Mouse (Mus musculus) brain, embryonic 18.5 days (tissue): ENCODE results near the gene Ranbp1.

Experiments
- DNase-seq: peaks from one replicate; pipeline ENCODE4 v3.0.0-alpha.2; 2012; ENCODE audit warnings: low read depth, low spot score

Gene Ranbp1

DNA sequence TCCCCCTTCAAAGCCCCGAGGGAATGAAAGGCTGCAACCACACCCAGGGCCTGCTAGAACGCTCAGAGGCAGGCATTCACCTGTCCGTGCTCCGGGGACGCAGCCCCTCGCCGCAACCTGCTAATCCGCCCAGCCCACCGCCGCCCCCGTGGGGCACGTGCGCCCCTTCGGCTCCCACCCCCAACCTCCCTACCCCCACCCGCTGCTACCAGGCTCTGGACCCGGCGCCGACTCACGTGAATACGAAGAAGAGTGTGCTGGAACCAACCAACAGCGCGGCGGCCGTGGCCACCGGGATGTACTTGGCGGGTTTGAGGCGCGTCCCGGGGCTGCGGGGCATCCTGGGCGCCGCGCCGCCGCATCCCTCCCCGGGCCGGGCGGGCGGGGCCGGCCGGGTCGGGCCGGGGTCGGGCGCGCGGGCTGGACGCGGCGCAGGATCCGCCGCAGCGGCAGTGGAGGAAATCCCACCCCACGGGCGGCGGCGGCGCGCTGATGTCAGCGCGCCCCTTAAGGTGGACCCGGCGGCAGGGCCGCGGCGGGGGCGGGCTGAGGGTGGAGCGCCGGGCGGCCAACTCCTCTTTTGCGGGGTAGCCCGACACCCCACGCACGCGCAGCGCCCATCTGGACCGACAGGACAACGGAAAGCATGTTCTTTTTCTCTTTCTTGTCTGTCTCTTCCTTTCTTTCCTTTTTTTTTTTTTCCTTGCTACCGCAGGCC lies 13.7 kb downstream of the Ranbp1 start, which contains the start of gene Zdhhc8:
TSS of gene Zdhhc8 (minus strand) at position 466 of the 718 bp plus-strand sequence.
- DNase-seq: peak; percentile 68

- DNase-seq: no peak
Measured at GRCm38 (mm10) chr16:18233919-18234670, 14.4 kb downstream of the Ranbp1 start.

- DNase-seq: no peak
Measured at GRCm38 (mm10) chr16:18233451-18233850, 15.1 kb downstream of the Ranbp1 start.

GRCm38 (mm10) chr16:18231451-18231850 lies 17.1 kb downstream of the Ranbp1 start:
- no peak for DNase-seq

- DNase-seq: no peak
Measured at GRCm38 (mm10) chr16:18231047-18231446, 17.5 kb downstream of the Ranbp1 start.

GRCm38 (mm10) chr16:18230617-18231016 lies 17.9 kb downstream of the Ranbp1 start:
- no peak for DNase-seq

GRCm38 (mm10) chr16:18229622-18230021 lies 18.9 kb downstream of the Ranbp1 start:
- DNase-seq: no peak

GRCm38 (mm10) chr16:18228856-18229255 lies 19.7 kb downstream of the Ranbp1 start:
- DNase-seq: no peak

GRCm38 (mm10) chr16:18227897-18228422 lies 20.6 kb downstream of the Ranbp1 start:
- DNase-seq: no peak

DNA sequence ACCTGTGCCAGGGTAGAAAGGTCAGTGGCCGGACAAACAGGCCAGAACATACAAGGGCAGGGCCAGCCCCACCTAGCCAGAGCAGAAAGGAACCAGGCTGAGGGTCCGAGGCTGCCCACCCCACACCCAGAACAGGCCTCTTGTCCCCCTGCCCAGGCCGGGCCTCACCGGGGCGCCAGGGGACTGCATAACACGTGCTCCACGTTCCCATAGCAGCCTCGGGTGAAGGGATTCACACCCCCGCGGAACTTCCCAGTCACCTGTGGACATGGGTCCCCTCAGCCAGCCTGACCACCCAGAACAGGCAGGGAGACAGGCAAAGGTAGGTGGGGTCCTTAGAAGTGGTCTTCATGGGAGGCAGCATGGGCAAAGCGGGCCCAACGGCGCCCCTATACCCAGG lies 21.3 kb downstream of the Ranbp1 start:
- no peak for DNase-seq

GRCm38 (mm10) chr16:18222188-18222587 lies 26.3 kb downstream of the Ranbp1 start:
- DNase-seq: no peak

DNA sequence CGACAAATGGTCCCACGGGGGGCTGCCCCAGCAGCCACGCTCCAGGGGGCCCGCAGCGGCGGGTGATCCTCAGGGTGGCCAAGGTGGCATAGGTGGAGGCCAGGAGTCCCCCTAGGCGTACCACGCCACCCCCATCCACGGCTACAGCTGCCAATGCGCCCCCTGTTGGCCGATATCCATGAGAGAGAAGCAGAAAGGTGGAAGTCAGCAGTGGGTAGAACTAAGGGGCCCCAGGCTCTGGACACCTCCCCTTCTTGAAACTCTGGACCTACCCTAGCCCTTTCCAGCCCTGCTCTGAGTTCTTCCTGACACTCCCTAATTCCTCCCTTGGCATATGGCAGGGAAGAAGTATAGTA lies 27.0 kb downstream of the Ranbp1 start:
- no peak for DNase-seq

- DNase-seq: no peak
Measured at GRCm38 (mm10) chr16:18220856-18221542, 27.5 kb downstream of the Ranbp1 start.

DNA sequence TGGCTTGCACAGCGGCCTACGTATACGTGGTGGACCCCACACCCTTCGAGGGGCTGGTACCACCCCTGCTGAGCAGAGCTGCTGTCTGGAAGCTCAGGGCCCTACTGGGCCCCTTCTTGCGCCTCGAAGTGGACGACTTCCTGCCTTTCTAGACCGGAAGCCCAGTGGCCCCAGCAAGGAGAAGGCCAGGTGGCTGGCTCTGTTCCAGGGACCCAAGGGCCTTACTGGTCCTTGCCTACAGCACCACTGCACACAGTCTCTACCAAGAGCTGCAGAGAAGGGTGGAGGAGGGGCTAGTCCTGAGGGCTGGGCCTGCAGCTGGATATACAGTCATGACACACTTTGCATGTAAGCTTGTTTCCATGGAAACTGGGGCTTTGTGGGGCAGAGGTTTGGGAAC lies 28.5 kb downstream of the Ranbp1 start:
- DNase-seq: no peak

DNA sequence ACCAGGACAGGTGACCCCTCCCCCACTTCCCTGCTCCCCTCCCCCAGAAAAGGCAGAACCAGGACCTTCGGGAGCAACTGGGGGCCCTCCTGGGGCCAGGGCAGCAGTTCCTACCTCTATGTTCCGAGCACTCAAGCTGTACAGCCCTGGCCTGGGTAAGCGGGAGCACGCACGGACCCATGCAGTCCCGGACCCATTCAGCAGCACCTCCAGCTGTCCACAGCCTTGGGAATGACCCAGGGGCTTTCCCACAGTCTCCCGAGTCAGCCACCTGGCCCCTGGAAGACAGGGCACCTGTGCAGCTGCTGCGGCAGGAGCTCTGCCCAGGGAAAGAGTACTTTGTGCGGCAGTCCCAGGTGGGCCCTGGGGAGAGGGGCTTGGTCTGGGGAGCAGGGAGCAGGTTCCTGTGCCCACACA lies 29.9 kb downstream of the Ranbp1 start:
- no peak for DNase-seq

DNA sequence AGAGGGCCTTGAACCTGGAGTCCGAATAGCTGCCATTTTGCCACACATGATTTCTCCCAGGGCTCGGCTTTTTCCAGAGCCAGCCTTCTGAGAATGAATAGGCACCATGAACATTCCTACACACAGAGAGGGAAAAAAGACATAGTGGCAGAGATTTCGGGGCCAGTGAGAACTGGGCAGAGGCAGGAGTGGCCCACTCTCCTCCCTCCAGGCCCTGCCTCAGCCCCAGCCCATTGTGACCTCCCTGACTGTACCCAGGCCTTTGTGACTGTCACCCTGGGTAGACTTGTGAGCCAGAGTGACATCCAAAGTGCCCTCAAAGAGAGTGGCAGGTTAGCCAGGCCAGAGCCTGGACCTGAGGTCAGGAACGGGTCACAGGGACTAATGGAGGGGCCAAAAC lies 31.0 kb downstream of the Ranbp1 start, which contains the start of gene Ccdc188:
TSS of gene Ccdc188 (plus strand) at position 301 of the 400 bp plus-strand sequence.
- DNase-seq: no peak

DNA sequence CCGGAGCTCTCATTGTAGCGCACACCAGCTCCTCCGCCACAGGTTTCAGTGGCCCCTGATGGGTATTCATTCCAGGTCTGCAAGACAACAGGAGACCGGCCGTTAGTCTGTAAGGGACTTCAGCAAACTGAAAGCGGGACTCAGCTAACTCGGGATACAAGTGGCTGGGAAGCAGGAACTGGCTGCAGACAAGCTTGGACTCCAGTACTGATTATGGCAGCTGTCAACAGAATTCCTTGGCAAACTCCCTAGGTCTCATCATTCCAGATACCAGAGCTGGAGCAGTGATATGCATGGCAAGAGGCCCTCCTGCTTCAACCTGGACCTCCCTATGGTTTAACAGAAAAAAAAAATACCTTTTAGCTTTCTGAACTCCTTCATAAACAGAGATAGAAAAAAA lies 33.7 kb downstream of the Ranbp1 start:
- DNase-seq: no peak

- DNase-seq: peak; percentile 75
Measured at GRCm38 (mm10) chr16:18213689-18214088, 34.8 kb downstream of the Ranbp1 start.

DNA sequence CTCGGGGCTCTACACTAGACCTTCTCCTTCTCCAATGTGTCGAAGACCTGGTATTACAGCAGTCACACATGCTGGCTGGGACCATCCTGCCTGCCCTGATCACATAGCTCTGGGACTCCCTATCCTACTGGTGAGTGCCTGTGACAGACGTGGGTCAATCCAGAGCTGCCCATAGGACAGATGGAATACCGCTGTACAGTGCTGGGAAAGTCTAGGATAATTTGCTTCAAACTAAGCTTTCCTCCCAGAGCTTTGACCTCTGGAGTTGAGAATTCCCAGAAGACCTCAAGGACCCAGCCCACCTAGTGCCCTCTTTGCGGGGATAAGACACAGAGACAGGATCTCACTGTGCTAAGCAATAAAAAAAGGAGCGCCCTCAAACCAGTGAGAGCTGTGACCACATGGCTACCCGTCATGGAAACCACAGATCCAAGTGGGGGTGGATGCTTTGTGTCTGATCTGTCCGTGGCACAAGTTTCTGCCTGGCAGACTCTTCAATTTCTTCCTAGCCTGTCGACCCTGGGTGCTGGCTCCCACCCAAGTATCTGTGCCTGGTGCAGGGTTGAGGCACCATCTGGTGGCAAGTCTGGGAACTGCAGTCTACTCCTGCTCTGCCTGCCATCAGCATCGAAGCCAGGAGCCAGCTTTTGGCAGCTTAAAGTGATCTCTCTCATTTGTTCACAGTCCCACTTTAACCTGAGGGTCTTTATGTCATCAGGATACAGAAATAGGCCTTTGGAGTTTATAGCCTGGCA lies 36.9 kb downstream of the Ranbp1 start:
- peak; percentile 55 for DNase-seq

DNA sequence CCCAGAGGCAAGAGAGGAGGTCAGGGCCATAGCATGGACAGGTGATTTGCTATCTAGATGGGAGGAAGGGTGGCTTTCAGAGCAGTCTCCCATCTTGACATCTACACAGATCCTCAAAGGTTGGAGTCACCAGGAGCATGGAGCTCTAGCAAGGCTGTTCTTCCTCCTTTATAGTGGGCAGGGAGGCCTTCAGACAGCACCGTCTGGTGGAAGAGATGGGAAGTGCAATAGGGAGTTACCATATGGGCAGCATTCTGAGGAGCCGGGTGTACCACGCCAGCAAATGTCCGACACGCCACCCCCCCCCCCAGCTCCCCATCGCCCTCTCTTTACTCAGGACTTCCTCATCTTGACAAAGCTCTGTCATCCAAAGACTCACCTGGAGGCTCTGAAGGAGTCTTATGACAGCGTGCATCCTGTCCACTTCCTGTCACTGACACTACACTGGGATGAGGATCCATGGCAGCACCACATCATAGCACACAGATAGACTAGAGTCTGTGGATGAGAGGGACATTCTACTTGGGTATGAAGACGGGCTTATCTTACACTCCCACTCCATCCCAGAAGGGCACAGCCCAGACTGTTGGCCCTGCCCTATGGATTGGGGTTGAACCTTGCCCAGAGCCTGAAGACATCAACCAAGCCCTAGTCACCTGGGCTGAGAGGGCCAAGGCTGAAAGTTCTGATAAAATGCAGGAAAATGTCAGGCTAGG lies 37.7 kb downstream of the Ranbp1 start:
- no peak for DNase-seq
